Mouse (Mus musculus) MEL (cell line): Measurements from ENCODE around the gene Snx15. TPM values are rescaled to one million over a fixed set of nuclear protein-coding genes. Genes with fewer than 3 reads are reported as not detected.

ENCODE experiments used
- DNase-seq: peaks from one replicate; pipeline ENCODE4 v3.0.0; 2011; ENCODE audit warnings: low read depth, low spot score
- H3K27ac ChIP-seq: 2 replicates; pipeline ENCODE4 v1.5.1; 2012; ENCODE audit warnings: low read depth, mild to moderate bottlenecking, control low read depth, low read length, moderate library complexity; ENCODE audit not compliant: control insufficient read depth
- H3K27me3 ChIP-seq, 2 experiments: fragments of 150-350 bp in 1 of 2; sonication (generic) in 1 of 2; 2 replicates each; pipeline ENCODE4 v1.6.1; 2012; ENCODE audit warnings: low read length in 2 of 2, mild to moderate bottlenecking in 2 of 2, improper control_type of control experiment in 1 of 2, moderate library complexity in 1 of 2; ENCODE audit not compliant: insufficient read depth in 2 of 2, control insufficient read depth in 1 of 2
- H3K36me3 ChIP-seq, 2 experiments: 2 replicates each; pipeline ENCODE4 v1.6.1; 2012 to 2014; ENCODE audit warnings: low read length in 2 of 2, improper control_type of control experiment in 1 of 2, inconsistent platforms in 1 of 2, mild to moderate bottlenecking in 1 of 2; ENCODE audit not compliant: insufficient read depth in 2 of 2, control insufficient read depth in 1 of 2
- H3K4me1 ChIP-seq, 2 experiments: fragments of 150-350 bp in 1 of 2; sonication (generic) in 1 of 2; 2 replicates each; pipeline ENCODE4 v1.6.1; 2012; ENCODE audit warnings: low read length in 2 of 2, improper control_type of control experiment in 1 of 2, mild to moderate bottlenecking in 1 of 2; ENCODE audit not compliant: insufficient read depth in 2 of 2, control insufficient read depth in 1 of 2
- H3K4me3 ChIP-seq, 2 experiments: fragments of 150-350 bp in 1 of 2; sonication (generic) in 1 of 2; 2 replicates each; pipeline ENCODE4 v1.5.1; 2012; ENCODE audit warnings: low read depth in 2 of 2, low read length in 2 of 2, mild to moderate bottlenecking in 2 of 2, moderate library complexity in 2 of 2, control low read depth in 1 of 2, improper control_type of control experiment in 1 of 2; ENCODE audit not compliant: control insufficient read depth in 1 of 2, insufficient read depth in 1 of 2
- H3K79me2 ChIP-seq: 2 replicates; pipeline ENCODE4 v1.6.1; 2012; ENCODE audit warnings: mild to moderate bottlenecking, low read length, moderate library complexity; ENCODE audit not compliant: control insufficient read depth, poor library complexity, insufficient read depth
- H3K9ac ChIP-seq: 2 replicates; pipeline ENCODE4 v1.6.1; 2012; ENCODE audit warnings: low read depth, mild to moderate bottlenecking, control low read depth, low read length, moderate library complexity; ENCODE audit not compliant: control insufficient read depth, poor library complexity, severe bottlenecking
- H3K9me3 ChIP-seq: fragments of 150-350 bp; sonication (generic); replicated peaks from 2 replicates; pipeline ENCODE4 v1.6.1; 2012; ENCODE audit warnings: mild to moderate bottlenecking, low read length, improper control_type of control experiment, moderate library complexity; ENCODE audit not compliant: insufficient read depth
- BHLHE40 ChIP-seq: IDR thresholded peaks from 2 replicates; pipeline ENCODE4 v1.6.1; 2012; ENCODE audit warnings: low read depth, mild to moderate bottlenecking, inconsistent platforms, low read length, improper control_type of control experiment, borderline replicate concordance
- E2F4 ChIP-seq: IDR thresholded peaks from 2 replicates; pipeline ENCODE4 v1.6.1; 2011; ENCODE audit warnings: low read depth, low read length, improper control_type of control experiment, borderline replicate concordance
- ELF1 ChIP-seq: IDR thresholded peaks from 2 replicates; pipeline ENCODE4 v1.6.1; 2014; ENCODE audit warnings: low read depth, mild to moderate bottlenecking, inconsistent platforms, low read length, improper control_type of control experiment, moderate library complexity
- EP300 ChIP-seq, 2 experiments: IDR thresholded peaks; 2 replicates each; pipeline ENCODE4 v1.6.1; 2011; ENCODE audit warnings: improper control_type of control experiment in 2 of 2, low read length in 2 of 2, low read depth in 1 of 2, mild to moderate bottlenecking in 1 of 2
- ETS1 ChIP-seq: IDR thresholded peaks from 2 replicates; pipeline ENCODE4 v1.6.1; 2012; ENCODE audit warnings: low read depth, mild to moderate bottlenecking, inconsistent platforms, low read length, improper control_type of control experiment, moderate library complexity
- GABPA ChIP-seq: IDR thresholded peaks from 2 replicates; pipeline ENCODE4 v1.6.1; 2012; ENCODE audit warnings: low read depth, mild to moderate bottlenecking, inconsistent platforms, low read length, improper control_type of control experiment, moderate library complexity
- GATA1 ChIP-seq: IDR thresholded peaks from 2 replicates; pipeline ENCODE4 v1.6.1; 2011; ENCODE audit warnings: low read depth, low read length, improper control_type of control experiment
- HCFC1 ChIP-seq: IDR thresholded peaks from 2 replicates; pipeline ENCODE4 v1.6.1; 2012; ENCODE audit warnings: low read depth, mild to moderate bottlenecking, inconsistent platforms, low read length, improper control_type of control experiment, moderate library complexity
- KAT2A ChIP-seq: conservative IDR thresholded peaks from 2 replicates; pipeline ENCODE4 v1.6.1; 2012; ENCODE audit warnings: low read depth, low read length, improper control_type of control experiment, inconsistent platforms
- MAFK ChIP-seq: IDR thresholded peaks from 2 replicates; pipeline ENCODE4 v1.6.1; 2011; ENCODE audit warnings: low read depth, mild to moderate bottlenecking, low read length, improper control_type of control experiment, borderline replicate concordance
- MAX ChIP-seq: IDR thresholded peaks from 2 replicates; pipeline ENCODE4 v1.6.1; 2011; ENCODE audit warnings: low read length, improper control_type of control experiment
- MAZ ChIP-seq: IDR thresholded peaks from 2 replicates; pipeline ENCODE4 v1.6.1; 2012; ENCODE audit warnings: low read depth, mild to moderate bottlenecking, inconsistent platforms, low read length, improper control_type of control experiment
- MXI1 ChIP-seq: IDR thresholded peaks from 2 replicates; pipeline ENCODE4 v1.6.1; 2011; ENCODE audit warnings: mild to moderate bottlenecking, low read depth, low read length, improper control_type of control experiment
- MYB ChIP-seq: IDR thresholded peaks from 2 replicates; pipeline ENCODE4 v1.6.1; 2011; ENCODE audit warnings: mild to moderate bottlenecking, low read depth, low read length, improper control_type of control experiment
- MYC ChIP-seq: IDR thresholded peaks from 2 replicates; pipeline ENCODE4 v1.6.1; 2011; ENCODE audit warnings: low read depth, mild to moderate bottlenecking, low read length, improper control_type of control experiment, moderate library complexity
- NELFE ChIP-seq: IDR thresholded peaks from 2 replicates; pipeline ENCODE4 v1.6.1; 2011; ENCODE audit warnings: low read depth, low read length, improper control_type of control experiment
- NRF1 ChIP-seq: IDR thresholded peaks from 2 replicates; pipeline ENCODE4 v1.6.1; 2014; ENCODE audit warnings: low read depth, mild to moderate bottlenecking, inconsistent platforms, low read length, improper control_type of control experiment, moderate library complexity; ENCODE audit not compliant: poor library complexity, insufficient read depth, severe bottlenecking
- POLR2A ChIP-seq, 2 experiments: IDR thresholded peaks; 2 replicates each; pipeline ENCODE4 v1.6.1; 2011 to 2012; ENCODE audit warnings: low read length in 2 of 2, mild to moderate bottlenecking in 2 of 2, control low read depth in 1 of 2, improper control_type of control experiment in 1 of 2, low read depth in 1 of 2, moderate library complexity in 1 of 2; ENCODE audit not compliant: control insufficient read depth in 1 of 2, insufficient read depth in 1 of 2, poor library complexity in 1 of 2
- POLR2AphosphoS2 ChIP-seq: IDR thresholded peaks from 2 replicates; pipeline ENCODE4 v1.6.1; 2011; ENCODE audit warnings: low read length, improper control_type of control experiment
- POLR2AphosphoS5 ChIP-seq: IDR thresholded peaks from 2 replicates; pipeline ENCODE4 v1.6.1; 2012; ENCODE audit warnings: low read depth, borderline replicate concordance, mild to moderate bottlenecking, inconsistent platforms, low read length, moderate library complexity, mixed read lengths
- RAD21 ChIP-seq: IDR thresholded peaks from 2 replicates; pipeline ENCODE4 v1.6.1; 2011; ENCODE audit warnings: mild to moderate bottlenecking, low read depth, low read length, improper control_type of control experiment
- RCOR1 ChIP-seq: IDR thresholded peaks from 2 replicates; pipeline ENCODE4 v1.6.1; 2012; ENCODE audit warnings: low read depth, mild to moderate bottlenecking, inconsistent platforms, low read length, improper control_type of control experiment
- SIN3A ChIP-seq: IDR thresholded peaks from 2 replicates; pipeline ENCODE4 v1.6.1; 2012; ENCODE audit warnings: low read length, improper control_type of control experiment, inconsistent platforms
- SMC3 ChIP-seq: IDR thresholded peaks from 2 replicates; pipeline ENCODE4 v1.6.1; 2011; ENCODE audit warnings: low read depth, low read length, improper control_type of control experiment
- TBP ChIP-seq: IDR thresholded peaks from 2 replicates; pipeline ENCODE4 v1.8.0; 2011; ENCODE audit warnings: low read depth, low read length, improper control_type of control experiment
- TCF12 ChIP-seq: IDR thresholded peaks from 2 replicates; pipeline ENCODE4 v1.6.1; 2014; ENCODE audit warnings: low read depth, mild to moderate bottlenecking, inconsistent platforms, low read length, improper control_type of control experiment, moderate library complexity
- ZC3H11A ChIP-seq: IDR thresholded peaks from 2 replicates; pipeline ENCODE4 v1.6.1; 2012; ENCODE audit warnings: low read depth, mild to moderate bottlenecking, inconsistent platforms, low read length, improper control_type of control experiment
- ZKSCAN1 ChIP-seq: IDR thresholded peaks from 2 replicates; pipeline ENCODE4 v1.6.1; 2012; ENCODE audit warnings: low read depth, mild to moderate bottlenecking, inconsistent platforms, low read length, improper control_type of control experiment, moderate library complexity
- ZMIZ1 ChIP-seq: IDR thresholded peaks from 2 replicates; pipeline ENCODE4 v1.6.1; 2012; ENCODE audit warnings: low read depth, mild to moderate bottlenecking, inconsistent platforms, low read length, improper control_type of control experiment, moderate library complexity
- ZNF384 ChIP-seq: IDR thresholded peaks from 2 replicates; pipeline ENCODE4 v1.6.1; 2012; ENCODE audit warnings: low read depth, mild to moderate bottlenecking, inconsistent platforms, low read length, improper control_type of control experiment
- polyA plus RNA-seq, 2 experiments: library from polyadenylated mRNA; stranded (reverse) in 1 of 2; unstranded in 1 of 2; fragments of >175 nt in 1 of 2; fragments of >200 nt in 1 of 2; gene quantifications; 2 replicates each; pipeline versions ENCODE4 v1.2.1 to v1.2.4; 2012; ENCODE audit warnings: low replicate concordance in 2 of 2, low read depth in 1 of 2; ENCODE audit not compliant: insufficient read length in 2 of 2, insufficient read depth in 1 of 2, missing spikeins in 1 of 2
- total RNA-seq: library from RNA; depleted of rRNA; stranded (reverse); fragments of 300-350 nt; gene quantifications from 2 replicates; pipeline ENCODE4 v1.2.3, GENCODE M21; 2012

Gene Snx15
- total and polyA plus RNA-seq, 3 experiments = 20.4 to 35.3 TPM; not detected in 1

DNA sequence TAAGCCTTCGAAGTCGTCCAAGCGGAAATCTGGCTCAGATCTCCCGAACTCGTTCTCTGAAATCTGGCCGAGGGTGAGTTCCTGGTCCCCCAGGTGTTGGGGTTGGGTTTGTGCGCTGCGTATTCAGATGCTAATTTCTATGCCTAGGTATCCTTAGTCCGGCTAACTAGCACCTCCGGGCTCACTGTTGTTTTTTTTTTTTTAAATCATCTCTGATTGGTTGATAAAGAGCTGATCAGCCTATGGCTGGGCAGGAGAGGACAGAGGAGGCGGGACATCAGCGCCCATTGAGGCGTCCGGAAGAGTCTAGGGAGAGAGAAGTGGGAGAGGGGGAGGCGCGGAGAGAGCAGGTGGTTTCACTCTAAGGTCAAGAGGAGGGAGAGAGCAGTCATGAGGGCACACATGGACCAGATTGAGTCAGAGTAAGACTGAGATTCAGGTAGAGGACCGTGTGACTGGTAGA, 42.7 kb downstream of the Snx15 start (continued):
- TF ChIP-seq MAZ = no peak
- no peak for TF ChIP-seq NRF1
- no peak for TF ChIP-seq ETS1
- no peak for TF ChIP-seq BHLHE40
- no peak for TF ChIP-seq RCOR1
- TF ChIP-seq ZKSCAN1 = peak; percentile 33; the same call in 1 of the 2 replicates
- TF ChIP-seq NELFE = 0 out of 2 replicates have a peak, but pooled peaks have one; percentile 40
- peak; percentile 58; the same call in 1 of the 2 replicates for TF ChIP-seq MAX
- no peak for TF ChIP-seq SMC3
- no peak for TF ChIP-seq TCF12
- no peak for TF ChIP-seq RAD21
- TF ChIP-seq POLR2A (IDR thresholded peaks at IDR 0.05; ENCODE audit: control insufficient read depth in 1 of 2, insufficient read depth in 1 of 2, low read depth in 1 of 2, low read length in 2 of 2, poor library complexity in 1 of 2) = no peak
- TF ChIP-seq ZC3H11A = no peak
- 0 out of 2 replicates have a peak, but pooled peaks have one; percentile 23 for TF ChIP-seq MYB
- TF ChIP-seq KAT2A = no peak
- TF ChIP-seq POLR2AphosphoS5 = no peak

DNA sequence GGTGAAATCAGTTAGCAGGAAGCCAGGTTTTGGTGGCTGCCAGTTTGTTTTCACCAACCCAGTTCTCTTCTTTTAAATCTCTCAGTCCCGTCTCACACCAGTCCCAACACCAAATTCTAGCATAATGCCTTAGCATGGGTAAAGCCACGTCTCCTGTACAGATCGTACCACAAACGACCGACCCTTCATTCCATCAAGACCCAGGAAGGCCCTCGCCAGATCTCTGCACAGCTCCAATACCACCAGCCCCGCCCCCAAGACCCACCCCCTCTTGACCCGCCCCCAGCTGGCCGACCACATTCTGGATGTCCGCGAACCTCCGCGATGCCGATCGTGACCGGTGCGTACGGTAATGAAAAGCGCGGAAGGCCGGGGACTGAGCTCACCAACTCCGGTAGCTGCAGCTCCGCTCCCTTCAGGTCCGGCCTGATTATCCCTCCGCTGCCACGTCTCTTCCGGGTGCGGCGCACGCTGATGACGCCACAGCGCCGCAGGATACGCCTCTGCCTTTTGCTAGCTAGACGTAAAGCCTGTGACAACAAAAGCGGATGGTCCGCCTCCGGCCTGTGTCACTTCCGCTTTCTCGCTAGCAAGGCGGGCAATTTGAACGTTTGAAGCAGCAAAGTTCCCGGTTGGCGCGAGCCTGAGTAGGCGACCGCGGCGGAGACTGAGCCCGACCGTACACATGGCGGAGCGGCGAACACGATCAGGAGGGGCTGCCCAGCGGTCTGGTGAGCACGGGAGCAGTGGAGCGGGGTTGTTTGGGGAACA, 43.4 kb downstream of the Snx15 start, which contains the start of the genes Zfpl1 and Cdca5:
Gene Zfpl1, minus strand, starts transcription at position 479 of the 771 bp plus-strand sequence.
Gene Cdca5, plus strand, starts transcription at position 506 of the 771 bp plus-strand sequence.
- H3K4me3 ChIP-seq = peak within 1 kb of the TSS; percentile 76 to 82
- H3K27ac ChIP-seq = peak within 1 kb of the TSS; percentile 80
- DNase-seq = peak; percentile 99
- H3K36me3 ChIP-seq = peaks cover 0 to 9% of the 10 kb centered on the region in 2 experiments
- no peaks in the 10 kb centered on the region for H3K27me3 ChIP-seq
- H3K9me3 ChIP-seq = no peaks in the 10 kb centered on the region
- TF ChIP-seq EP300 (IDR thresholded peaks at IDR 0.05; ENCODE audit: low read depth in 1 of 2, low read length in 2 of 2) = no peak
- peak; percentile 62; the same call in 1 of the 2 replicates for TF ChIP-seq MAZ
- no peak for TF ChIP-seq MYB
- peak; percentile 98 for TF ChIP-seq E2F4
- peak; percentile 100 for TF ChIP-seq ELF1
- TF ChIP-seq GABPA = no peak
- TF ChIP-seq SIN3A = peak; percentile 99
- TF ChIP-seq NRF1 = 0 out of 2 replicates have a peak, but pooled peaks have one; percentile 24
- peak; percentile 81 for TF ChIP-seq ZNF384
- TF ChIP-seq POLR2A (IDR thresholded peaks at IDR 0.05; ENCODE audit: control insufficient read depth in 1 of 2, insufficient read depth in 1 of 2, low read depth in 1 of 2, low read length in 2 of 2, poor library complexity in 1 of 2) = peak; percentile 74 to 83; a peak in 3 of 4 replicates
- TF ChIP-seq MXI1 = peak; percentile 94
- TF ChIP-seq HCFC1 = peak; percentile 97
- peak; percentile 84 for TF ChIP-seq KAT2A
- TF ChIP-seq POLR2AphosphoS2 = peak; percentile 45; the same call in 1 of the 2 replicates
- no peak for TF ChIP-seq MAFK
- TF ChIP-seq TBP = peak; percentile 65; the same call in 1 of the 2 replicates
- peak; percentile 63 for TF ChIP-seq NELFE
- no peak for TF ChIP-seq GATA1
- TF ChIP-seq ZMIZ1 = no peak
- TF ChIP-seq MAX = peak; percentile 82
- TF ChIP-seq MYC = peak; percentile 86
- TF ChIP-seq ZC3H11A = no peak
- TF ChIP-seq ETS1 = peak; percentile 81
- TF ChIP-seq TCF12 = peak; percentile 67
- H3K4me1 ChIP-seq = peaks cover 0 to 5% of the 10 kb centered on the region in 2 experiments; a peak in 2 of 4 replicates
- peaks cover 33% of the 10 kb centered on the region for H3K79me2 ChIP-seq
- peak within 1 kb of the TSS; percentile 90 for H3K9ac ChIP-seq
